Mouse (Mus musculus): ENCODE measurements around the gene Alcam. TPM values are rescaled to one million over a fixed set of nuclear protein-coding genes. Genes with fewer than 3 reads are reported as not detected.

Gene Alcam
- polyA plus RNA-seq, 1 experiment from 2014 or later: 8.3 TPM

GRCm38 (mm10) chr16:52439007-52439406 lies 14.9 kb downstream of the Alcam start:
- Histone ChIP-seq H3K36me3 (no peaks in the 10 kb centered on the region), H3K4me1 (no peaks in the 10 kb centered on the region), H3K9ac (no peak overlapping the region), H3K27ac (no peak overlapping the region), H3K4me3 (no peak overlapping the region), H3K9me3 (replicated peaks) (no peaks in the 10 kb centered on the region), H3K4me2 (no peak overlapping the region), H3K27me3 (replicated peaks) (no peaks in the 10 kb centered on the region)
- 56% methylated on average over 6 of the region's 6 CpGs for WGBS (ENCODE audit: insufficient replicate concordance)
- ATAC-seq: no peak

- WGBS (ENCODE audit: insufficient replicate concordance): 54% methylated on average over 6 of the region's 6 CpGs
Measured at GRCm38 (mm10) chr16:52438216-52438904, 15.5 kb downstream of the Alcam start.

DNA sequence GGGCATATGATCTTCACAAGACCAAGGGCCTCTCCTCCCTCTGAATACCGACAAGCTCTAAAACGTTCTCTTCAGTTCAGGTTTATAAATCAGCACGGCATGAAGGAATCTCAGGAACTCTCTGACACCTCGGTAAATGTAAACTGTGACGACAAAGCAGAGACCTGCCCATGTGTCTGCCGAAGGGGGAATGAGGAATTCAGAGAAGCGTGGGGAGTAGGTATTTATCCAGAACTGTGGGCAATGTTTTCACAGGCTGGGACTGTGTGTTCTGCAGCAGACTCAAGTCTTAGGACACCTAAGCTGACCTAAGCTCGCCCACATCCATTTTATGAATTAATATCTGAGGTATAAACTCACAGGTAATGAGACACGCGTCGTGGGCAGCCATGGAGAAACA lies 20.7 kb downstream of the Alcam start:
- H3K9ac ChIP-seq: no peak overlapping the region
- no peak for ATAC-seq

More at GRCm38 (mm10) chr16:52438216-52438904, 15.5 kb downstream of the Alcam start:
- Histone ChIP-seq H3K4me3 (no peak overlapping the region), H3K4me1 (no peaks in the 10 kb centered on the region), H3K4me2 (no peak overlapping the region), H3K27ac (no peak overlapping the region), H3K36me3 (no peaks in the 10 kb centered on the region), H3K9ac (no peak overlapping the region), H3K27me3 (replicated peaks) (no peaks in the 10 kb centered on the region), H3K9me3 (replicated peaks) (no peaks in the 10 kb centered on the region)
- no peak for ATAC-seq

DNA sequence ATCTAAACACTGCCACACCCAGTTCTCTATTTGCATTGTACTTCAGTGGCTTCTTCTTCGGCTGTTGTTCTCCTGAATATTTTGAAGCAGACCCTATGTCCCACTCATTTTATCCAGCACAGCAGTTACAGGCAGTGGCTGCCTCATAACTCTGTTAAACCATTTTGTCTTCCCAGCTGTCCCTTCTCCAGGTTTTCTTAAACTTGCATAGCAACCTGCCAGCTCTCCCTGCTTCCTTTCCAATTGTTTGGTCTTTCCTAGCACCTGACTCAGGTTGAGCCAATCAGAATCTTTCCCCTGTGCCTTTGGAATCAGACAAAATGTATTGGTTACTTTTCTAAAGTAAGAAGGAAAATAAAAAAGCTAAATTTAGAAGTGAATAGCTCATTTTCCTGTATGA lies 21.8 kb downstream of the Alcam start:
- H3K4me1 ChIP-seq: no peaks in the 10 kb centered on the region
- H3K9me3 ChIP-seq (replicated peaks): no peaks in the 10 kb centered on the region
- 68% methylated on average over 1 of the region's 1 CpGs for WGBS (ENCODE audit: insufficient replicate concordance)
- H3K27me3 ChIP-seq (replicated peaks): no peaks in the 10 kb centered on the region
- no peak for ATAC-seq
- H3K27ac ChIP-seq: no peak overlapping the region
- no peak overlapping the region for H3K4me3 ChIP-seq
- no peaks in the 10 kb centered on the region for H3K36me3 ChIP-seq
- H3K9ac ChIP-seq: no peak overlapping the region
- H3K4me2 ChIP-seq: no peak overlapping the region

More for the DNA sequence above, 20.7 kb downstream of the Alcam start:
- Histone ChIP-seq H3K4me1 (no peaks in the 10 kb centered on the region), H3K27me3 (replicated peaks) (no peaks in the 10 kb centered on the region), H3K4me3 (no peak overlapping the region), H3K36me3 (no peaks in the 10 kb centered on the region), H3K27ac (no peak overlapping the region), H3K4me2 (no peak overlapping the region), H3K9me3 (replicated peaks) (no peaks in the 10 kb centered on the region)
- 50% methylated on average over 11 of the region's 11 CpGs for WGBS (ENCODE audit: insufficient replicate concordance)

DNA sequence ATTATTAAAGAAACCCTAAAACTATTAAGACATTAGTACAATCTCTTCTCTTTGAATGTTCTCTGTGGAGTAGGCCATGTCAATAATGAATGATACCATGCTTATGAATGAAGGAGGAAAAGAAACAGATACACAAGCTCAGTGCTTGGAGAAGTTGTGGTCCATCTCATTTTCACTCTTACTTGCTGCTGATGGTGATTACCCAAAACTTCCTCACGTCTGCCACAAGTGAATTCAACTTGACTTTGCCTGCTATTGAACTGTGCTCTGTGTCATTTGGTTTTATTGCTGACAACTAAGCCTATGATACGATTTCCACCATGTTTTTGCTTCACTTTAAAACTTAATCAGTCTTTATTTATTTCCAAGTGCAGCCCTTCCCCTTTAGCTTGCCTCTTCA lies 22.3 kb downstream of the Alcam start:
- H3K4me1 ChIP-seq: no peaks in the 10 kb centered on the region
- WGBS (ENCODE audit: insufficient replicate concordance): 41% methylated on average over 2 of the region's 2 CpGs
- H3K36me3 ChIP-seq: no peaks in the 10 kb centered on the region
- H3K4me2 ChIP-seq: no peak overlapping the region
- H3K9me3 ChIP-seq (replicated peaks): no peaks in the 10 kb centered on the region
- H3K27ac ChIP-seq: no peak overlapping the region
- H3K9ac ChIP-seq: no peak overlapping the region
- no peaks in the 10 kb centered on the region for H3K27me3 ChIP-seq (replicated peaks)
- ATAC-seq: no peak
- no peak overlapping the region for H3K4me3 ChIP-seq

DNA sequence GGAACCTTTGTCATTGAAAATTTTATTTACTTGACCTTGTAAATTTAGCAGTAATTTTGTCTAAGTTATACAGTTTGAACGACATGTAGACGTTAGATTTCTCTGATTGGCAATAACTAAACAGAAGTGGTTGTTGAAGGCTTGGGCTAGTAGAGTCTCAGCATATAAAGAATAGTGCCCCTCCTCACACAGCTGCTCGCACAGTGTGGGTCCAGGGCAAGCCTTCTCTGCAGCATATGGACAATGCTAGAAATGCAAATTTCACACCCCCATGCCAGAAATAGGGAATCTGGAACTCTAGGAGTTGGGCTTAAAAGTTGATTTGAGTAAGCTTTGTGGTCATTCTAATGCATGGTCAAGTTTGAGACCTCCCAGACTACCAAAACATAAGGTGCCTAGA lies 23.8 kb downstream of the Alcam start:
- WGBS (ENCODE audit: insufficient replicate concordance): 57% methylated on average over 3 of the region's 3 CpGs
- Histone ChIP-seq H3K27ac (no peak overlapping the region), H3K4me3 (no peak overlapping the region), H3K36me3 (no peaks in the 10 kb centered on the region), H3K9me3 (replicated peaks) (no peaks in the 10 kb centered on the region), H3K4me2 (no peak overlapping the region), H3K4me1 (no peaks in the 10 kb centered on the region), H3K27me3 (replicated peaks) (no peaks in the 10 kb centered on the region), H3K9ac (no peak overlapping the region)
- ATAC-seq: no peak

DNA sequence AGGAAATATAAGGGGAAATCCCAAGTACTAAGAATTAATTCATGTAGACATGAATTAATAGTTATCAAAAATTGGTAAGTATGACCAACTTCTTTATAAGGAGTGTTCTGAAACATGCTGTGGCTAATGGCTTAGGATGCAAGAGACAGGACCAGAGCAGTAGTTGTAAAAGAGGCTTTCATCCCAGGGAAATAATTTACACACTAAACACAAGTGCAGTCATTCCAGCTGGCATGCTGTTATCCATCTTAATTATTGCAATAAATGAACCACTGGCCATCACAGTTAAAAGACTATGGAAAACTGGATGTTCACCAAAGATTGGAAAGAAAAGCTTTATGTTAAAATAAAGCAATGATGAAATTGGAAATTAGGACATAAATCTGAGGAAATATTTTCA lies 24.2 kb downstream of the Alcam start:
- no peak overlapping the region for H3K4me2 ChIP-seq
- no peak overlapping the region for H3K4me3 ChIP-seq
- no peaks in the 10 kb centered on the region for H3K4me1 ChIP-seq
- ATAC-seq: no peak
- no peak overlapping the region for H3K27ac ChIP-seq
- no peaks in the 10 kb centered on the region for H3K9me3 ChIP-seq (replicated peaks)
- H3K27me3 ChIP-seq (replicated peaks): no peaks in the 10 kb centered on the region
- no peak overlapping the region for H3K9ac ChIP-seq
- no peaks in the 10 kb centered on the region for H3K36me3 ChIP-seq

DNA sequence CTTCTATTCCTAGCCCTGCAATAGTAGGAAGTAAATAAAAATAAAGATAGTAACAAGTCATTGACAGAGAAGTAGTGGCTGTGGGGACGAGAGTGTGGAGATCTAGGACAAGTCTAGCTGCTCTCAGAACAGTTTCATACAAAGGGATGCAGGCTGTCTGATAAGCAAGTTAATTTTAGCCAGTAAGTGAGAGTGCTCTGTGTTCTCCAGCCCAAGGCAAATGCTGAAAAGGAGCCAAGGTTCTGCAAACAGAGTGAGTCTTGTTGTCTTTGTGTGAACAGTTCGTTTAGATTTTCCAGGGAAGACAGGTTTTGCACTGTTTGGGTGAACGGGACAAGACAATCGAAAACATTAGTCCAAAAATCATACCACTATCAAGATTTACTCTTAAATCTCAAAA lies 25.4 kb downstream of the Alcam start:
- H3K27ac ChIP-seq: no peak overlapping the region
- H3K4me1 ChIP-seq: no peaks in the 10 kb centered on the region
- no peaks in the 10 kb centered on the region for H3K27me3 ChIP-seq (replicated peaks)
- no peak overlapping the region for H3K4me2 ChIP-seq
- no peak for ATAC-seq
- 51% methylated on average over 4 of the region's 4 CpGs for WGBS (ENCODE audit: insufficient replicate concordance)
- no peak overlapping the region for H3K4me3 ChIP-seq
- H3K9ac ChIP-seq: no peak overlapping the region
- H3K9me3 ChIP-seq (replicated peaks): no peaks in the 10 kb centered on the region
- H3K36me3 ChIP-seq: no peaks in the 10 kb centered on the region

GRCm38 (mm10) chr16:52418568-52419158 lies 35.2 kb downstream of the Alcam start:
- no peak overlapping the region for H3K4me3 ChIP-seq
- ATAC-seq: no peak
- H3K27ac ChIP-seq: no peak overlapping the region
- no peaks in the 10 kb centered on the region for H3K9me3 ChIP-seq (replicated peaks)
- 54% methylated on average over 5 of the region's 5 CpGs for WGBS (ENCODE audit: insufficient replicate concordance)
- no peak overlapping the region for H3K4me2 ChIP-seq
- H3K4me1 ChIP-seq: no peaks in the 10 kb centered on the region
- H3K27me3 ChIP-seq (replicated peaks): no peaks in the 10 kb centered on the region
- H3K9ac ChIP-seq: no peak overlapping the region
- no peaks in the 10 kb centered on the region for H3K36me3 ChIP-seq

DNA sequence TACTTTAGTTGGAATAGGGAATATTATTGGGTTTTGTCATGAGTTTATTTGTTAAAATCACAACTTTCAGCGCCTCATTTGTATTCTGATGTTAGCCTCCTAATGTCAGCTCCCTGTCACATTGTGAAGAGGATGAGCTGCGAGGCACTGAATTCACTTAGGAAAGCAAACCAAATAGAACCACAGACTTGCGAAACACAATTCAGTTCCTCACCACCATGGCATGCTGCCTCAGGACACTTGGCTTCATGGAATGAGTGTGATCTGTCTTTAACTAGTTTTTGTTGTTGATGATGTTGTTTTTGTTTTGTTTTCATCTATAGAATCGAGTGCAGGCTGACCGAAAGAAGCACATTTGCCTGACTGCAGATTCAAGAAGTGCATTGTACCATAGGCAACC lies 35.9 kb downstream of the Alcam start:
- H3K27ac ChIP-seq: no peak overlapping the region
- no peaks in the 10 kb centered on the region for H3K36me3 ChIP-seq
- no peaks in the 10 kb centered on the region for H3K27me3 ChIP-seq (replicated peaks)
- 54% methylated on average over 5 of the region's 5 CpGs for WGBS (ENCODE audit: insufficient replicate concordance)
- H3K4me2 ChIP-seq: no peak overlapping the region
- H3K4me3 ChIP-seq: no peak overlapping the region
- H3K9me3 ChIP-seq (replicated peaks): no peaks in the 10 kb centered on the region
- no peak for ATAC-seq
- no peak overlapping the region for H3K9ac ChIP-seq
- H3K4me1 ChIP-seq: no peaks in the 10 kb centered on the region

DNA sequence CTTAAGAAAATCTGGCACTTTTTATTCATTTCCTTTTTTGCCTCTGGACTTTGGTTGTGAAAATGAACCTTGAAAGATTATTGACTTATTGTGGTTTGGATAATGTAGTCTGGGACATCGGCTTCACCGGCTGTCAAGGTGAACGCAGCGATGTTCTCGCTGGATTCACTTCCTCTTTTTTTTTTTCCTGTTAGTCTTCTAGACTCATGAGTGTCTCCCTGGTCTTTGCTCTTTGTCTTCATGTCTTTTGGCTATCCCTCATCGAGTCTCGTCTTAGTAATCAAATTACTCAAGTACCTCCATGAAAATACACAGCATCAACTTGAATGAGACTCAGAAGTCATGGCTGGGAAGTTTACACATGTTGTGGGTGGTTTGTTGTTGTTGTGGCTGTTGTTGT lies 36.7 kb downstream of the Alcam start:
- Histone ChIP-seq H3K27ac (no peak overlapping the region), H3K4me1 (no peaks in the 10 kb centered on the region), H3K4me3 (no peak overlapping the region), H3K9me3 (replicated peaks) (no peaks in the 10 kb centered on the region), H3K4me2 (no peak overlapping the region), H3K27me3 (replicated peaks) (no peaks in the 10 kb centered on the region), H3K36me3 (no peaks in the 10 kb centered on the region), H3K9ac (no peak overlapping the region)
- 27% methylated on average over 7 of the region's 7 CpGs for WGBS (ENCODE audit: insufficient replicate concordance)
- no peak for ATAC-seq

DNA sequence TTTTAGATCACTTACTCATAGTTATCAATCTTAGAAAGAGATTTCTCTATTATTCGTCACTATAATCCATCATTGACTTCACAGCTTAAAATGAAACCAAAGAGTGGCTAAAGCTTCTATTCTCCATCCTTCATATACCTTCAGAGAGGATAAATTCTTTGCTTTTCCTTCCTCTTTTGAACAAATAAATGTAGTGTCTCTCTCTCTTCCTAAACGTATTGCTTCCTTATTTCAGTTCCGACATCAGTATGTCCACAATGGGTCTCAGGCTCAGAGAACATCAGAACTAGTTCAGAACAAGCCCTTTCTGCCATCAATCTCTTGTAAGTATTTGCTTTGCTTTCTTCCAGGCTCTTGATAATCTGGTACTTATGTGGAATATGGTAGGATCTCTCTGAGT lies 40.2 kb downstream of the Alcam start:
- no peak overlapping the region for H3K4me3 ChIP-seq
- no peaks in the 10 kb centered on the region for H3K27me3 ChIP-seq (replicated peaks)
- WGBS (ENCODE audit: insufficient replicate concordance): 59% methylated on average over 3 of the region's 3 CpGs
- ATAC-seq: no peak
- no peak overlapping the region for H3K27ac ChIP-seq
- no peaks in the 10 kb centered on the region for H3K4me1 ChIP-seq
- H3K9ac ChIP-seq: no peak overlapping the region
- no peaks in the 10 kb centered on the region for H3K9me3 ChIP-seq (replicated peaks)
- H3K36me3 ChIP-seq: no peaks in the 10 kb centered on the region
- no peak overlapping the region for H3K4me2 ChIP-seq

- no peak overlapping the region for H3K9ac ChIP-seq
- ATAC-seq: no peak
- no peak overlapping the region for H3K4me2 ChIP-seq
- no peak overlapping the region for H3K4me3 ChIP-seq
- no peaks in the 10 kb centered on the region for H3K36me3 ChIP-seq
- no peaks in the 10 kb centered on the region for H3K9me3 ChIP-seq (replicated peaks)
- no peaks in the 10 kb centered on the region for H3K4me1 ChIP-seq
- no peak overlapping the region for H3K27ac ChIP-seq
- 69% methylated on average over 3 of the region's 3 CpGs for WGBS (ENCODE audit: insufficient replicate concordance)
- H3K27me3 ChIP-seq (replicated peaks): no peaks in the 10 kb centered on the region
Measured at GRCm38 (mm10) chr16:52406072-52406471, 47.8 kb downstream of the Alcam start.

All from liver, embryonic 12.5 days (tissue).